Mouse (Mus musculus): ENCODE measurements at regions not wholly inside any gene's neighbourhood (a gene's known extent, or its start where the extent isn't known, plus 50 kb on each side); places are given as distances from the start of the nearest gene placed in this dataset.
A peak's percentile ranks its signal among the peaks of the same experiment; 100 is the strongest.

- H3K4me2 ChIP-seq (replicated peaks; ENCODE audit: low read depth, low read length): no peak overlapping the region
- WGBS: 54% methylated on average over 25 of the region's 25 CpGs
- TF ChIP-seq EP300 (IDR thresholded peaks at IDR 0.05) (no peak), CTCF (IDR thresholded peaks at IDR 0.05) (no peak)
Observed at GRCm38 (mm10) chr1:90335001-90335747, 131.4 kb downstream of the Ackr3 start.

DNA sequence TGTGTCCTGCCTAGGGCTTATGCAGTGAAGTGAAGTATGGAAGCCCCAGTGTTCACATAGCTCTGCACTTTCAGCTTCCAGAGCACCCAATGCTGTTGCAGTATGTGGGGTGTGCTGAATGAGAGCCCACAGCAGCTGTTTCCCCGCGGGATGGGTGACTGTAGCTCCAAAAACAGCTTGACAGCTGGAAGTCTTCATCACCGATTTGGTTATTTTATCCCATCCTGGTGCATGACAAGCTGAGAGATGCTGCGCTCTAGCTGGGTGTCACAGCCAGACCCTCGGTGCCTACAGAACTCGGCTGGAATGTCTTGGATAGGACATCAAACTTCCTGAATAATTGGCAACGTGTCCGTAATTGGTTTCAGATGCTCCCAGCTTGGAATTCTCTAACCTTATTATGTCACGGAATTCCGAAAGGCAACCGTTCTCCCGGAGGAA lies 134.1 kb downstream of the Ackr3 start:
- WGBS: 49% methylated on average over 12 of the region's 12 CpGs
- ATAC-seq (peak; percentile 45), DNase-seq (ENCODE audit: low spot score) (peak; percentile 54)
- Histone ChIP-seq H3K36me3 (ENCODE audit: insufficient read depth, low read length) (no peaks in the 10 kb centered on the region), H3K4me1 (ENCODE audit: insufficient read depth, low read depth, low read length) (no peaks in the 10 kb centered on the region), H3K27ac (ENCODE audit: low read length) (no peak overlapping the region), H3K4me3 (ENCODE audit: low read depth, low read length) (no peak overlapping the region), H3K27me3 (replicated peaks; ENCODE audit: insufficient read depth, low read length) (no peaks in the 10 kb centered on the region), H3K9me3 (ENCODE audit: low read length) (no peaks in the 10 kb centered on the region), H3K9ac (replicated peaks; ENCODE audit: low read depth) (no peak overlapping the region), H3K4me2 (replicated peaks; ENCODE audit: low read depth, low read length) (no peak overlapping the region)
- TF ChIP-seq EP300 (IDR thresholded peaks at IDR 0.05) (0 out of 2 replicates have a peak, but pooled peaks have one; percentile 36), CTCF (IDR thresholded peaks at IDR 0.05) (no peak)

More at GRCm38 (mm10) chr1:90335001-90335747, 131.4 kb downstream of the Ackr3 start:
- Histone ChIP-seq H3K27ac (ENCODE audit: low read length) (no peak overlapping the region), H3K27me3 (replicated peaks; ENCODE audit: insufficient read depth, low read length) (no peaks in the 10 kb centered on the region), H3K36me3 (ENCODE audit: insufficient read depth, low read length) (no peaks in the 10 kb centered on the region), H3K9me3 (ENCODE audit: low read length) (no peaks in the 10 kb centered on the region), H3K4me1 (ENCODE audit: insufficient read depth, low read depth, low read length) (no peaks in the 10 kb centered on the region), H3K9ac (replicated peaks; ENCODE audit: low read depth) (no peak overlapping the region), H3K4me3 (ENCODE audit: low read depth, low read length) (no peak overlapping the region)
- DNase-seq (ENCODE audit: low spot score): peak; percentile 83
- peak; percentile 79 for ATAC-seq

DNA sequence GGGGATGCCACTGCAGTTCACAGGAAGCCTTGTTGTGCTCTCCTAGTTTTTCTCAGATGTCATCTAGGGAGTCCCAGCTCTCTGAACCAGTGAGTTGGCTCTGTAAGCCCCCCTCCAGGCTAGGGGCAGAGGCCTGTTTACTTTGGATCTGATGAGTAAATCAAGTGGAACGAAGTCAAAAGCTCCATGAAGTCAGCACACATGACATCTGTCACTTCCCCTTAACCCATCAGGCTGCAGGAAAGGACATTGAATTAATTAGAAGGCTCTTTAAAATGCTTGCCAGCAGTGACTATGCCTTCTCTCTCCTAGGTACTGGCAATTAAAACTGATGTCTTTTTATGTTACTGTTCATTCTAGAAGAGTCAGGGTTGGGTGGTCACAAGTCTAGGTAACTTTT lies 138.6 kb downstream of the Ackr3 start:
- no peak overlapping the region for H3K4me2 ChIP-seq (replicated peaks; ENCODE audit: low read depth, low read length)
- no peaks in the 10 kb centered on the region for H3K4me1 ChIP-seq (ENCODE audit: insufficient read depth, low read depth, low read length)
- no peaks in the 10 kb centered on the region for H3K36me3 ChIP-seq (ENCODE audit: insufficient read depth, low read length)
- no peaks in the 10 kb centered on the region for H3K9me3 ChIP-seq (ENCODE audit: low read length)
- no peaks in the 10 kb centered on the region for H3K27me3 ChIP-seq (replicated peaks; ENCODE audit: insufficient read depth, low read length)
- H3K27ac ChIP-seq (ENCODE audit: low read length): no peak overlapping the region
- ATAC-seq: no peak
- no peak overlapping the region for H3K4me3 ChIP-seq (ENCODE audit: low read depth, low read length)
- WGBS: 18% methylated on average over 1 of the region's 1 CpGs
- H3K9ac ChIP-seq (replicated peaks; ENCODE audit: low read depth): no peak overlapping the region
- DNase-seq (ENCODE audit: low spot score): no peak
- no peak for TF ChIP-seq EP300 (IDR thresholded peaks at IDR 0.05)
- no peak for TF ChIP-seq CTCF (IDR thresholded peaks at IDR 0.05)

DNA sequence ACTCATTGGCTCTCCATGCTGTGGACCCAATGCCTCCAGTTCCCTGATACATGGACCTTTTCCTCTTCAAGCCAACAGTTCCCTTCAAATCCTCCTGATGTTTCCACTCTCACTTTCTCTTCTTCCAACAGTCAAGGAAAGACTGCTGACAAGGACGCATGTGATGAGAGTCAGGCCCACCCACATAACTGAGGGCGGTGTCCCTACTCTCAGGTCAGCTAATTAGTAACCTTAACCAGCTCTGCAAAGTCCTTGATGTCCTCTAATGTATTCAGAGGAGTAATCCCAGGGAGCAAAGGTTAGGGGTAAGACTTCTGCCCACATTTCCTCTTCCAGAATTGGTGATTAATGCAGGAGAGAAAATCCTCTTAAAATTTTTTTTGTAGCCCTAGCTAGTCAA lies 139.7 kb downstream of the Ackr3 start:
- no peaks in the 10 kb centered on the region for H3K4me1 ChIP-seq (ENCODE audit: insufficient read depth, low read depth, low read length)
- DNase-seq (ENCODE audit: low spot score): no peak
- H3K9me3 ChIP-seq (ENCODE audit: low read length): no peaks in the 10 kb centered on the region
- no peaks in the 10 kb centered on the region for H3K27me3 ChIP-seq (replicated peaks; ENCODE audit: insufficient read depth, low read length)
- H3K4me3 ChIP-seq (ENCODE audit: low read depth, low read length): no peak overlapping the region
- no peak overlapping the region for H3K9ac ChIP-seq (replicated peaks; ENCODE audit: low read depth)
- H3K36me3 ChIP-seq (ENCODE audit: insufficient read depth, low read length): no peaks in the 10 kb centered on the region
- TF ChIP-seq CTCF (IDR thresholded peaks at IDR 0.05): no peak
- TF ChIP-seq EP300 (IDR thresholded peaks at IDR 0.05): no peak
- no peak overlapping the region for H3K27ac ChIP-seq (ENCODE audit: low read length)
- no peak for ATAC-seq
- H3K4me2 ChIP-seq (replicated peaks; ENCODE audit: low read depth, low read length): no peak overlapping the region
- 80% methylated on average over 2 of the region's 2 CpGs for WGBS

- TF ChIP-seq EP300 (IDR thresholded peaks at IDR 0.05) (no peak), CTCF (IDR thresholded peaks at IDR 0.05) (no peak)
- 40% methylated on average over 6 of the region's 6 CpGs for WGBS
Observed at GRCm38 (mm10) chr1:90347032-90347431, 143.3 kb downstream of the Ackr3 start.

DNA sequence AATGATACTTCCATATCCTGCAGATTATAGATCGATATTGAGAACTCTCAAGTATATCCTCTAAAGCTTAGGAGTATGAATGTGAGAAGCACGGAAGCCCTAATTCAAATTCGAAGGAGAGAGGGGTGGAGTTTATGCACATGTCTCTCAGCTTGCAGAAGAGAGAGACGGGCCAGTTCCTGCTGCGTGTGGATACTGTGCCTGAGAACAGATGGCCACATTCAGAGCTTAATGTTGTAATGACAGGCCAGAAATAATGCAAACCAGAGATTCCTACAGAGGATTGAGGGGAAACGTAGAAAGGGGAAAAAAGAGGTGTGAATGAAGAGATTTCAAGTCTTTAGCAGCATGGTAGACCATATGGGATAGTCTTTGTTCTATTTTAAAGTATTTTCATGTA lies 145.8 kb downstream of the Ackr3 start:
- no peak for ATAC-seq
- Histone ChIP-seq H3K9me3 (ENCODE audit: low read length) (no peaks in the 10 kb centered on the region), H3K36me3 (ENCODE audit: insufficient read depth, low read length) (no peaks in the 10 kb centered on the region), H3K4me3 (ENCODE audit: low read depth, low read length) (no peak overlapping the region), H3K9ac (replicated peaks; ENCODE audit: low read depth) (no peak overlapping the region), H3K27me3 (replicated peaks; ENCODE audit: insufficient read depth, low read length) (no peaks in the 10 kb centered on the region), H3K4me1 (ENCODE audit: insufficient read depth, low read depth, low read length) (no peaks in the 10 kb centered on the region), H3K4me2 (replicated peaks; ENCODE audit: low read depth, low read length) (no peak overlapping the region), H3K27ac (ENCODE audit: low read length) (no peak overlapping the region)
- WGBS: 47% methylated on average over 6 of the region's 6 CpGs
- no peak for DNase-seq (ENCODE audit: low spot score)
- TF ChIP-seq CTCF (IDR thresholded peaks at IDR 0.05) (no peak), EP300 (IDR thresholded peaks at IDR 0.05) (no peak)

More at GRCm38 (mm10) chr1:90347032-90347431, 143.3 kb downstream of the Ackr3 start:
- no peak overlapping the region for H3K4me2 ChIP-seq (replicated peaks; ENCODE audit: low read depth, low read length)
- H3K27me3 ChIP-seq (replicated peaks; ENCODE audit: insufficient read depth, low read length): no peaks in the 10 kb centered on the region
- no peak overlapping the region for H3K27ac ChIP-seq (ENCODE audit: low read length)
- DNase-seq (ENCODE audit: low spot score) (no peak), ATAC-seq (no peak)
- no peaks in the 10 kb centered on the region for H3K9me3 ChIP-seq (ENCODE audit: low read length)
- no peaks in the 10 kb centered on the region for H3K36me3 ChIP-seq (ENCODE audit: insufficient read depth, low read length)
- no peak overlapping the region for H3K9ac ChIP-seq (replicated peaks; ENCODE audit: low read depth)
- no peak overlapping the region for H3K4me3 ChIP-seq (ENCODE audit: low read depth, low read length)
- H3K4me1 ChIP-seq (ENCODE audit: insufficient read depth, low read depth, low read length): no peaks in the 10 kb centered on the region
